ENCODE assay signal across 29 mouse cellular contexts in genomic region chr4:100853426-100853825, GRCm38 (mm10).
DNase-seq lines count a peak whose midpoint lies in the region; ATAC-seq lines count a peak whose summit lies in the region.
"Had no signal": no experiment of that assay in that cellular context is flagged by ENCODE, and none has a peak within 500 bp of the region (broad histone marks: within the 10 kb centered on the region; RNA-seq: fewer than 3 reads in every experiment).

No protein-coding gene starts in this region.

- H3K9me3 ChIP-seq in forebrain, embryonic 13.5 days (replicated peaks), result no peaks in the 10 kb centered on the region
- H3K9me3 ChIP-seq in forebrain, embryonic 11.5 days (ENCODE audit: control insufficient read depth, low read length), result no peaks in the 10 kb centered on the region
- no peaks in the 10 kb centered on the region for H3K9me3 ChIP-seq in limb, embryonic 12.5 days
- H3K9me3 ChIP-seq: forebrain, embryonic 15.5 days; hindbrain, embryonic 10.5 days; hindbrain, embryonic 15.5 days; intestine, embryonic 15.5 days; lung, embryonic 15.5 days; midbrain, embryonic 10.5 days; neural tube, embryonic 12.5 days had no signal

- H3K36me3 ChIP-seq in forebrain, embryonic 13.5 days (ENCODE audit: poor library complexity, severe bottlenecking), result no peaks in the 10 kb centered on the region
- no peaks in the 10 kb centered on the region for H3K36me3 ChIP-seq in forebrain, embryonic 11.5 days (ENCODE audit: control insufficient read depth, insufficient read depth, low read length)
- no peaks in the 10 kb centered on the region for H3K36me3 ChIP-seq in limb, embryonic 12.5 days
- H3K36me3 ChIP-seq: forebrain, embryonic 15.5 days; hindbrain, embryonic 10.5 days; hindbrain, embryonic 15.5 days; intestine, embryonic 15.5 days; lung, embryonic 15.5 days; midbrain, embryonic 10.5 days; neural tube, embryonic 12.5 days had no signal

- intact Hi-C loops in left cerebral cortex, postnatal 4 days (cut with DNase I), result no loop called here
- intact Hi-C loops in left cerebral cortex, postnatal 10 days (cut with DNase I), result no loop called here

- no peak overlapping the region for H3K9ac ChIP-seq in forebrain, embryonic 13.5 days
- H3K9ac ChIP-seq in forebrain, embryonic 11.5 days (ENCODE audit: low read length), result no peak overlapping the region
- H3K9ac ChIP-seq in limb, embryonic 12.5 days (replicated peaks), result no peak overlapping the region
- H3K9ac ChIP-seq: forebrain, embryonic 15.5 days; hindbrain, embryonic 15.5 days; intestine, embryonic 15.5 days; lung, embryonic 15.5 days; neural tube, embryonic 12.5 days had no signal

- no peak overlapping the region for H3K4me3 ChIP-seq in forebrain, embryonic 13.5 days
- H3K4me3 ChIP-seq in forebrain, embryonic 11.5 days (ENCODE audit: low read depth, low read length), result no peak overlapping the region
- no peak overlapping the region for H3K4me3 ChIP-seq in limb, embryonic 12.5 days (replicated peaks)
- H3K4me3 ChIP-seq: forebrain, embryonic 15.5 days; gastrocnemius, adult 2 months; heart, adult 2 months; hindbrain, embryonic 10.5 days; hindbrain, embryonic 15.5 days; intestine, embryonic 15.5 days; lung, embryonic 15.5 days; midbrain, embryonic 10.5 days; myocyte; neural tube, embryonic 12.5 days had no signal

- H3K27me3 ChIP-seq in forebrain, embryonic 13.5 days, result no peaks in the 10 kb centered on the region
- no peaks in the 10 kb centered on the region for H3K27me3 ChIP-seq in forebrain, embryonic 11.5 days (ENCODE audit: control insufficient read depth, insufficient read depth, low read length)
- no peaks in the 10 kb centered on the region for H3K27me3 ChIP-seq in limb, embryonic 12.5 days
- H3K27me3 ChIP-seq: forebrain, embryonic 15.5 days; hindbrain, embryonic 15.5 days; intestine, embryonic 15.5 days; lung, embryonic 15.5 days; neural tube, embryonic 12.5 days had no signal

- H3K4me2 ChIP-seq in forebrain, embryonic 13.5 days, result no peak overlapping the region
- no peak overlapping the region for H3K4me2 ChIP-seq in forebrain, embryonic 11.5 days (ENCODE audit: low read depth, low read length, severe bottlenecking)
- no peak overlapping the region for H3K4me2 ChIP-seq in limb, embryonic 12.5 days
- H3K4me2 ChIP-seq: forebrain, embryonic 15.5 days; hindbrain, embryonic 15.5 days; intestine, embryonic 15.5 days; liver, embryonic 11.5 days; lung, embryonic 15.5 days; neural tube, embryonic 12.5 days had no signal

- ATAC-seq in forebrain, embryonic 13.5 days, result no peak
- no peak for ATAC-seq in forebrain, embryonic 11.5 days (replicated peaks; ENCODE audit: low FRiP score)
- no peak for ATAC-seq in limb, embryonic 12.5 days (ENCODE audit: insufficient number of reproducible peaks, insufficient read depth, low FRiP score, low TSS enrichment, low read depth)
- ATAC-seq: CD4-positive, CD25-positive, alpha-beta regulatory T cell, adult 4 months; intestine, embryonic 15.5 days had no signal

- peaks cover 73% of the 10 kb centered on the region for H3K4me1 ChIP-seq in forebrain, embryonic 13.5 days
- H3K4me1 ChIP-seq in forebrain, embryonic 11.5 days (replicated peaks; ENCODE audit: control insufficient read depth, insufficient read depth, low read length), result peaks cover 13% of the 10 kb centered on the region
- peaks cover 84% of the 10 kb centered on the region for H3K4me1 ChIP-seq in limb, embryonic 12.5 days (replicated peaks)

- 51% methylated on average over 1 of the region's 1 CpGs for WGBS in forebrain, embryonic 13.5 days
- 76% methylated on average over 1 of the region's 1 CpGs for WGBS in forebrain, embryonic 11.5 days
- WGBS in limb, embryonic 12.5 days, result 58% methylated on average over 1 of the region's 1 CpGs

- no peak for DNase-seq in forebrain, embryonic 11.5 days (ENCODE audit: low spot score)
- peak; percentile 16 for DNase-seq in left cerebral cortex, postnatal 4 days
- DNase-seq in left cerebral cortex, postnatal 10 days (ENCODE audit: extremely low spot score in 1 of 2, low spot score in 2 of 2), result no peak
- DNase-seq in heart, adult 11 months, result no peak
- no peak for DNase-seq in yolk sac, embryonic 10.5 days (ENCODE audit: low spot score)
- DNase-seq: adrenal gland, postnatal 25 days; cerebellum, adult 2 months; embryo, embryonic 11 days; gastrocnemius, adult 2 months; gastrocnemius, postnatal 36 days; heart, adult 2 months; heart, postnatal 14 days; kidney, adult 2 months; kidney, postnatal 36 days; right cerebral cortex, adult 18-20 months; thymus, adult 2 months; thymus, postnatal 36 days had no signal

- H3K27ac ChIP-seq in forebrain, embryonic 13.5 days, result 0 out of 2 replicates have a peak overlapping the region, but pooled peaks have one; percentile 69
- H3K27ac ChIP-seq in forebrain, embryonic 11.5 days (ENCODE audit: low read depth, low read length), result no peak overlapping the region
- H3K27ac ChIP-seq in limb, embryonic 12.5 days, result peak overlapping the region; percentile 72
- H3K27ac ChIP-seq: gastrocnemius, adult 2 months; heart, adult 2 months; hindbrain, embryonic 10.5 days; intestine, embryonic 15.5 days; lung, embryonic 15.5 days; neural tube, embryonic 12.5 days had no signal
